Mouse (Mus musculus) lung, embryonic 14.5 days (tissue): ENCODE measurements at regions not wholly inside any gene's neighbourhood (a gene's known extent, or its start where the extent isn't known, plus 50 kb on each side); places are given as distances from the start of the nearest gene placed in this dataset.

ENCODE experiments used
- ATAC-seq: fragments of 200-750 bp; cut with Nextera tagmentation; 2 replicates; pipeline ENCODE4 v1.8.0; 2017; ENCODE audit warnings: mild to moderate bottlenecking, moderate TSS enrichment, moderate library complexity; ENCODE audit not compliant: insufficient read depth
- DNase-seq: peaks from one replicate; pipeline ENCODE4 v3.0.0-alpha.2; 2015
- H3K27ac ChIP-seq: fragments of 300-500 bp; sonication (generic); 2 replicates; pipeline ENCODE4 v1.5.1; 2014; ENCODE audit warnings: low read depth, mild to moderate bottlenecking, moderate library complexity
- H3K27me3 ChIP-seq: fragments of 300-500 bp; sonication (generic); 2 replicates; pipeline ENCODE4 v1.6.1; 2014; ENCODE audit warnings: low read length, control low read depth; ENCODE audit not compliant: insufficient read depth
- H3K36me3 ChIP-seq: fragments of 300-500 bp; sonication (generic); 2 replicates; pipeline ENCODE4 v1.6.1; 2014; ENCODE audit warnings: control low read depth; ENCODE audit not compliant: insufficient read depth
- H3K4me1 ChIP-seq: fragments of 300-500 bp; sonication (generic); 2 replicates; pipeline ENCODE4 v1.6.1; 2014; ENCODE audit warnings: antibody characterized with exemption, control low read depth; ENCODE audit not compliant: insufficient read depth
- H3K4me2 ChIP-seq: fragments of 300-500 bp; sonication (generic); 2 replicates; pipeline ENCODE4 v1.6.1; 2014; ENCODE audit warnings: mild to moderate bottlenecking
- H3K4me3 ChIP-seq: fragments of 300-500 bp; sonication (generic); 2 replicates; pipeline ENCODE4 v1.5.1; 2014; ENCODE audit warnings: low read depth, low read length
- H3K9ac ChIP-seq: fragments of 300-500 bp; sonication (generic); 2 replicates; pipeline ENCODE4 v1.6.1; 2014
- H3K9me3 ChIP-seq: fragments of 300-500 bp; sonication (generic); 2 replicates; pipeline ENCODE4 v1.6.1; 2016; ENCODE audit warnings: low read depth, low read length, control low read depth
- CTCF ChIP-seq: IDR thresholded peaks from 2 replicates; pipeline ENCODE4 v1.5.1; 2016; ENCODE audit warnings: antibody characterized with exemption, low read depth
- WGBS: fragments of 180-500 bp; shearing (Covaris S2); extraction: QIAGEN DNeasy Blood & Tissue Kit; methylation state at CpG from one replicate; pipeline ENCODE4 v1.1.7; 2014; 5-methylcytosine and 5-hydroxymethylcytosine counted together

- ATAC-seq (no peak), DNase-seq (no peak)
- Histone ChIP-seq H3K27me3 (no peaks in the 10 kb centered on the region), H3K4me3 (no peak overlapping the region), H3K27ac (no peak overlapping the region), H3K36me3 (no peaks in the 10 kb centered on the region), H3K9ac (no peak overlapping the region), H3K9me3 (no peaks in the 10 kb centered on the region), H3K4me2 (no peak overlapping the region), H3K4me1 (no peaks in the 10 kb centered on the region)
- TF ChIP-seq CTCF: no peak
- 61% methylated on average over 13 of the region's 13 CpGs for WGBS
These were observed 55.5 kb upstream of the Brd7 start for GRCm38 (mm10) chr8:88417307-88418095.

- Histone ChIP-seq H3K9me3 (no peaks in the 10 kb centered on the region), H3K27me3 (no peaks in the 10 kb centered on the region), H3K4me2 (no peak overlapping the region), H3K36me3 (no peaks in the 10 kb centered on the region), H3K4me3 (no peak overlapping the region), H3K4me1 (no peaks in the 10 kb centered on the region), H3K27ac (no peak overlapping the region), H3K9ac (no peak overlapping the region)
- TF ChIP-seq CTCF: no peak
- no peak for DNase-seq
- WGBS: 79% methylated on average over 2 of the region's 2 CpGs
- ATAC-seq: no peak
These were observed 61.3 kb upstream of the Brd7 start for GRCm38 (mm10) chr8:88423264-88423663.

GRCm38 (mm10) chr8:88428560-88428959, 66.6 kb upstream of the Brd7 start:
- Histone ChIP-seq H3K36me3 (no peaks in the 10 kb centered on the region), H3K27ac (no peak overlapping the region)
- 58% methylated on average over 5 of the region's 5 CpGs for WGBS

GRCm38 (mm10) chr8:88431389-88431788, 69.4 kb upstream of the Brd7 start:
- Histone ChIP-seq H3K9ac (no peak overlapping the region), H3K27ac (no peak overlapping the region), H3K27me3 (no peaks in the 10 kb centered on the region), H3K4me2 (no peak overlapping the region), H3K4me3 (no peak overlapping the region), H3K36me3 (no peaks in the 10 kb centered on the region), H3K4me1 (no peaks in the 10 kb centered on the region), H3K9me3 (no peaks in the 10 kb centered on the region)
- no peak for ATAC-seq
- TF ChIP-seq CTCF: no peak
- DNase-seq: no peak
- WGBS: 44% methylated on average over 6 of the region's 6 CpGs

More at GRCm38 (mm10) chr8:88428560-88428959, 66.6 kb upstream of the Brd7 start:
- no peak for ATAC-seq
- Histone ChIP-seq H3K9me3 (no peaks in the 10 kb centered on the region), H3K4me1 (no peaks in the 10 kb centered on the region), H3K4me3 (no peak overlapping the region), H3K27me3 (no peaks in the 10 kb centered on the region), H3K4me2 (no peak overlapping the region), H3K9ac (no peak overlapping the region)
- no peak for DNase-seq
- no peak for TF ChIP-seq CTCF

GRCm38 (mm10) chr8:88435686-88436085, 73.7 kb upstream of the Brd7 start:
- Histone ChIP-seq H3K4me3 (no peak overlapping the region), H3K9ac (no peak overlapping the region), H3K27me3 (no peaks in the 10 kb centered on the region), H3K9me3 (no peaks in the 10 kb centered on the region), H3K4me1 (no peaks in the 10 kb centered on the region), H3K4me2 (no peak overlapping the region), H3K36me3 (no peaks in the 10 kb centered on the region), H3K27ac (no peak overlapping the region)
- 84% methylated on average over 2 of the region's 2 CpGs for WGBS
- ATAC-seq (no peak), DNase-seq (no peak)
- no peak for TF ChIP-seq CTCF

- ATAC-seq: no peak
- Histone ChIP-seq H3K4me2 (no peak overlapping the region), H3K27ac (no peak overlapping the region), H3K4me3 (no peak overlapping the region), H3K9ac (no peak overlapping the region), H3K36me3 (no peaks in the 10 kb centered on the region), H3K9me3 (no peaks in the 10 kb centered on the region), H3K27me3 (no peaks in the 10 kb centered on the region), H3K4me1 (no peaks in the 10 kb centered on the region)
- TF ChIP-seq CTCF: no peak
- WGBS: 57% methylated on average over 15 of the region's 15 CpGs
- DNase-seq: no peak
These were observed 78.2 kb upstream of the Brd7 start for GRCm38 (mm10) chr8:88440219-88440618.

- ATAC-seq: no peak
These were observed 77.8 kb upstream of the Nkd1 start for GRCm38 (mm10) chr8:88443397-88443796.

GRCm38 (mm10) chr8:88447406-88447805, 73.7 kb upstream of the Nkd1 start:
- Histone ChIP-seq H3K4me3 (no peak overlapping the region), H3K4me1 (peaks cover 10% of the 10 kb centered on the region), H3K4me2 (no peak overlapping the region), H3K9ac (no peak overlapping the region), H3K36me3 (no peaks in the 10 kb centered on the region), H3K9me3 (no peaks in the 10 kb centered on the region), H3K27ac (no peak overlapping the region), H3K27me3 (peaks cover 16% of the 10 kb centered on the region)
- ATAC-seq: no peak
- TF ChIP-seq CTCF: no peak
- WGBS: 41% methylated on average over 6 of the region's 6 CpGs
- peak; percentile 13 for DNase-seq

More at GRCm38 (mm10) chr8:88443397-88443796, 77.8 kb upstream of the Nkd1 start:
- no peak overlapping the region for H3K27ac ChIP-seq
- H3K4me3 ChIP-seq: no peak overlapping the region
- no peaks in the 10 kb centered on the region for H3K36me3 ChIP-seq
- DNase-seq: no peak
- H3K4me2 ChIP-seq: no peak overlapping the region
- no peak for TF ChIP-seq CTCF
- WGBS: 16% methylated on average over 1 of the region's 1 CpGs
- no peak overlapping the region for H3K9ac ChIP-seq
- H3K9me3 ChIP-seq: no peaks in the 10 kb centered on the region
- H3K4me1 ChIP-seq: no peaks in the 10 kb centered on the region
- H3K27me3 ChIP-seq: no peaks in the 10 kb centered on the region
